Mouse (Mus musculus) kidney, adult 2 months (tissue): ENCODE results near the gene Cdk5rap3. TPM values are rescaled to one million over a fixed set of nuclear protein-coding genes. Genes with fewer than 3 reads are reported as not detected.

ENCODE experiments used
- DNase-seq: peaks from one replicate; pipeline ENCODE4 v3.0.0; 2021
- H3K27ac ChIP-seq: fragments of 200-500 bp; 2 replicates; pipeline ENCODE4 v1.5.1; 2012; ENCODE audit warnings: low read depth, low read length, control low read depth, inconsistent platforms; ENCODE audit not compliant: insufficient read depth
- H3K27me3 ChIP-seq: fragments of 200-500 bp; replicated peaks from 2 replicates; pipeline ENCODE4 v1.6.1; 2012; ENCODE audit warnings: mild to moderate bottlenecking, moderate library complexity, low read length, inconsistent platforms; ENCODE audit not compliant: control insufficient read depth, insufficient read depth
- H3K36me3 ChIP-seq: fragments of 200-500 bp; 2 replicates; pipeline ENCODE4 v1.6.1; 2012; ENCODE audit warnings: mild to moderate bottlenecking, moderate library complexity, low read length, inconsistent platforms; ENCODE audit not compliant: control insufficient read depth, insufficient read depth
- H3K4me1 ChIP-seq: fragments of 200-500 bp; 2 replicates; pipeline ENCODE4 v1.6.1; 2011; ENCODE audit warnings: low read length; ENCODE audit not compliant: control insufficient read depth, insufficient read depth
- H3K4me3 ChIP-seq: fragments of 200-500 bp; 2 replicates; pipeline ENCODE4 v1.5.1; 2011; ENCODE audit warnings: mild to moderate bottlenecking, low read depth, low read length, control low read depth; ENCODE audit not compliant: insufficient read depth
- CTCF ChIP-seq: fragments of 200-500 bp; conservative IDR thresholded peaks from 2 replicates; pipeline ENCODE4 v1.5.1; 2011; ENCODE audit warnings: low read depth, mild to moderate bottlenecking, control low read depth, low read length, moderate library complexity, mixed read lengths; ENCODE audit not compliant: insufficient read depth, insufficient read length
- POLR2A ChIP-seq: fragments of 200-500 bp; IDR thresholded peaks from one replicate; pipeline ENCODE4 v1.6.1; 2011; ENCODE audit warnings: low read depth, low read length, control low read depth
- WGBS: fragments of 180-500 bp; shearing (Covaris S2); methylation state at CpG from one replicate; pipeline ENCODE4 v1.1.7; 2018; 5-methylcytosine and 5-hydroxymethylcytosine counted together
- polyA plus RNA-seq: library from polyadenylated mRNA; depleted of rRNA; stranded (reverse); fragments of >200 nt; gene quantifications from 2 replicates; pipeline ENCODE4 v1.2.3, GENCODE M21; 2012

Cdk5rap3 gene
- polyA plus RNA-seq, 1 experiment: 35.6 TPM

DNA sequence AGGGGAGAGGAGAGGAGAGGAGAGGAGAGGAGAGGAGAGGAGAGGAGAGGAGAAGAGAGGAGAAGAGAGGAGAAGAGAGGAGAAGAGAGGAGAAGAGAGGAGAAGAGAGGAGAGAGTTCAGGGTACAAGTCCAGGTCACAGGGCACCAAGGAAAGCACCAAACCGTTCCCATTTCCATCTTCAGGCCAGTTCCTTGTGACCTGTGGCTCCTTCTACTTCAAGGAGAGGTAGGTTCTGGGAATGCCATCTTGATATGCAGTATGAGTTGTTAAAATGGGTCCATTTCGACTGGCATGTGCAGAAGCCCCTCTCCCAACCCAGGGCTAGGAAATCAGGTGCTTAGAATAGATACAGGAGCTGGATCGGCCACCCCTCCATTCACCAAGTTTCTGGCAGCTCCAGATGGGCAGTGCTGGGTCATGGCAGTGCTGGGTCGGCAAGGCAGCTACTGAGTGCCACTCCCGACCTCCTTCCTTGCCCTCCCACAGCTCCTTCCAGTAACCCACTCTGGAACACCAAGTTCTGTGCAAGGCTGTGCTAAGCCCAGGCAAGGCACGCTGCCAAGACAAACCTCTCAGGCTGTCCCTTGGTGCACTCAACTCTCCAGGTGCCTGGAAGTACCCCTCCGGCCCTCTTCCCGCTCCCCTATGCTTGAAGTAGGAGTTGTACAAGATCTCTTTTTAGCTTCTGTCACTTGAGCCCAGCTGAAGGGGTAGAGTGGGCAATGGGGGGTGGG lies 15.2 kb upstream of the Cdk5rap3 start:
- DNase-seq: peak; percentile 91
- peak overlapping the region; percentile 95 for H3K27ac ChIP-seq

GRCm38 (mm10) chr11:96929766-96930331 lies 13.6 kb upstream of the Cdk5rap3 start:
- peak; percentile 89 for DNase-seq
- H3K4me3 ChIP-seq: peak overlapping the region; percentile 85
- peaks cover 20% of the 10 kb centered on the region for H3K4me1 ChIP-seq
- no peaks in the 10 kb centered on the region for H3K27me3 ChIP-seq
- WGBS: 16% methylated on average over 9 of the region's 9 CpGs
- H3K36me3 ChIP-seq: peaks cover 2% of the 10 kb centered on the region; the same call in 1 of the 2 replicates
- TF ChIP-seq CTCF: no peak
- TF ChIP-seq POLR2A: peak; percentile 69
- peak overlapping the region; percentile 100 for H3K27ac ChIP-seq

More for the DNA sequence above, 15.2 kb upstream of the Cdk5rap3 start:
- H3K27me3 ChIP-seq: no peaks in the 10 kb centered on the region
- peak overlapping the region; percentile 51 for H3K4me3 ChIP-seq
- H3K4me1 ChIP-seq: peaks cover 20% of the 10 kb centered on the region
- H3K36me3 ChIP-seq: peaks cover 2% of the 10 kb centered on the region; the same call in 1 of the 2 replicates
- WGBS: 15% methylated on average over 8 of the region's 8 CpGs
- TF ChIP-seq CTCF (no peak), POLR2A (peak; percentile 59)

- peaks cover under 1% of the 10 kb centered on the region; the same call in 1 of the 2 replicates for H3K36me3 ChIP-seq
- no peak for TF ChIP-seq CTCF
- TF ChIP-seq POLR2A: peak; percentile 98
- peak overlapping the region; percentile 100 for H3K27ac ChIP-seq
- whole genome bisulfite sequencing: 12% methylated on average over 13 of the region's 13 CpGs
- DNase-seq: peak; percentile 93
- no peaks in the 10 kb centered on the region for H3K27me3 ChIP-seq
- peak overlapping the region; percentile 85 for H3K4me3 ChIP-seq
- H3K4me1 ChIP-seq: peaks cover 20% of the 10 kb centered on the region
Observed at GRCm38 (mm10) chr11:96929096-96929765, 12.9 kb upstream of the Cdk5rap3 start.

DNA sequence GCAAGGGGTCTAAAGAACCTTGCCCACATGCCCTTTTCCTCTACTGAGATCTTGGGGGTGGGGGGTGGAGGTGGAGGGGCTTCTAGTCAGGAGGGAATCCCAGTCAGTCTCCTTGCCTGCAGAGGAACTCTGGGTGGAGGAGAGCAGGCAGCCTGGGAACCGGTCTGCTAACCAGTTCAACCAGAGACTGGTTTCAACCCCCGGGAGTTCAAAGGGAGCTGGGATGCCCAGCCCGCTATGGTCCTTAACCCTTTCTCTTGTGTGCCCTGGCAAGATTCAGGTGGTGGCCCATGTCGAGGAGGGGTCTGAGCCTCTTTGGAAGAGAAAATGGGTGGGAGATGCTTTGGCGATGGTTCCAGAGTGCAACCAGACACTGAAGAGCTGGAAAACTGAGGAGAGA lies 12.4 kb upstream of the Cdk5rap3 start:
- H3K36me3 ChIP-seq: no peaks in the 10 kb centered on the region; the same call in 1 of the 2 replicates
- peak overlapping the region; percentile 100 for H3K27ac ChIP-seq
- peak overlapping the region; percentile 85 for H3K4me3 ChIP-seq
- TF ChIP-seq POLR2A (no peak), CTCF (no peak)
- no peaks in the 10 kb centered on the region for H3K27me3 ChIP-seq
- peak; percentile 76 for DNase-seq
- peaks cover 15% of the 10 kb centered on the region for H3K4me1 ChIP-seq
- whole genome bisulfite sequencing: 5% methylated on average over 5 of the region's 5 CpGs

DNA sequence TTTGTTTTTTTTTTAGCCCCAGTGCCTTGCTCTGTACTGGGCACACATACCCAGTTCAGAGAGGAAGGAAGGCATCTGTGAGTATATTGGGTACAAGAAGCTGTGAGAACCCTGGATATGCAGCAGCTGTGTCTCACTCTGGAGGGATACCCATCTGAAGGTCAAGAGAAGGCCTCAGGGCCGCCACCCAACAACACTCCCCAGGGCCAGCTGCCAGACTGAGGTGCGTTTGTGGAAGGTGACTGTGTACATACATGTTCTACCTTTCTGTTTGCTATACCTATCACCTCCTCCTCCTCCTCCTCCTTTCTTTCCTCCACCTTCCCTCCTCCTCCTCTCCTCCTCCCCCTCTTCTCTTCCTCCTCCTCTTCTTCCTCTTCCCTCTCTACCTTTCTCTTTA lies 11.8 kb upstream of the Cdk5rap3 start, which contains the start of gene Prr15l:
Prr15l (plus strand) TSS at position 17 of the 400 bp plus-strand sequence.
- peak within 1 kb of the TSS; percentile 100 for H3K27ac ChIP-seq
- no peaks in the 10 kb centered on the region; the same call in 1 of the 2 replicates for H3K36me3 ChIP-seq
- DNase-seq: no peak
- H3K4me3 ChIP-seq: peak within 1 kb of the TSS; percentile 85
- no peak for TF ChIP-seq CTCF
- TF ChIP-seq POLR2A: no peak
- 39% methylated on average over 2 of the region's 2 CpGs for WGBS
- no peaks in the 10 kb centered on the region for H3K27me3 ChIP-seq
- peaks cover 9% of the 10 kb centered on the region; the same call in 1 of the 2 replicates for H3K4me1 ChIP-seq

GRCm38 (mm10) chr11:96926587-96926986 lies 10.3 kb upstream of the Cdk5rap3 start:
- DNase-seq: no peak
- Histone ChIP-seq H3K36me3 (no peaks in the 10 kb centered on the region), H3K4me1 (peaks cover 6% of the 10 kb centered on the region; the same call in 1 of the 2 replicates), H3K27me3 (no peaks in the 10 kb centered on the region), H3K27ac (no peak overlapping the region), H3K4me3 (no peak overlapping the region)
- 95% methylated on average over 5 of the region's 5 CpGs for WGBS
- TF ChIP-seq POLR2A (no peak), CTCF (no peak)
